Mouse (Mus musculus): ENCODE measurements around the gene March1. TPM values are rescaled to one million over a fixed set of nuclear protein-coding genes. Genes with fewer than 3 reads are reported as not detected.

March1 gene
- polyA plus RNA-seq, 1 experiment from 2014 or later: 0.33 TPM

DNA sequence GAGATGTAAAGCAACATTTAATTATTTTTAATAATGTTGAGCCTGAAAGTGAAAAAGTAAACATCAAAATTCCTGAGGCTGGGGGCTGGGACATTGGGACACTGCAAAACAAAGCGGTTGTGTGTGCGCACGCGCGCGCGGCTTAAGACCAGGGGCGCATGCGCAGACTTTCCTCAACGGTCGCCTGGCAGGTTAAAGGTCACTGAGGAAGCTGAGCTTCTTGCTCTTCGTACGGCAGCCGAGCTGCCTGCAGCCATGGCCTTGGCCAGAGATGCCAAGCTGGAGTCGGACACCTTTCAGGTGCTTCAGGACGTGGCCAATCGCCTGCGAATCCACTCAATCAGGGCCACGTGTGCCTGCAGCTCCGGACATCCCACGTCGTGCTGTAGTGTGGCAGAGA is 893.8 kb downstream of the March1 start, which contains the start of gene Tktl2:
Tktl2 (plus strand) TSS at position 220 of the 400 bp plus-strand sequence.
- Histone ChIP-seq H3K9me3 (replicated peaks; ENCODE audit: control insufficient read depth, low read length) (no peaks in the 10 kb centered on the region), H3K27ac (ENCODE audit: low read depth, low read length) (no peak within 1 kb of the TSS), H3K4me2 (no peak within 1 kb of the TSS), H3K9ac (ENCODE audit: low read depth, low read length) (no peak within 1 kb of the TSS), H3K4me3 (ENCODE audit: low read depth, low read length) (no peak within 1 kb of the TSS), H3K36me3 (ENCODE audit: control insufficient read depth, insufficient read depth, low read length) (no peaks in the 10 kb centered on the region), H3K27me3 (ENCODE audit: control insufficient read depth, insufficient read depth, low read length) (no peaks in the 10 kb centered on the region), H3K4me1 (ENCODE audit: control insufficient read depth, insufficient read depth, low read length) (no peaks in the 10 kb centered on the region)
- WGBS (ENCODE audit: insufficient replicate concordance): 95% methylated on average over 22 of the region's 22 CpGs
- ATAC-seq (replicated peaks; ENCODE audit: insufficient number of reproducible peaks, low FRiP score, low TSS enrichment): no peak

DNA sequence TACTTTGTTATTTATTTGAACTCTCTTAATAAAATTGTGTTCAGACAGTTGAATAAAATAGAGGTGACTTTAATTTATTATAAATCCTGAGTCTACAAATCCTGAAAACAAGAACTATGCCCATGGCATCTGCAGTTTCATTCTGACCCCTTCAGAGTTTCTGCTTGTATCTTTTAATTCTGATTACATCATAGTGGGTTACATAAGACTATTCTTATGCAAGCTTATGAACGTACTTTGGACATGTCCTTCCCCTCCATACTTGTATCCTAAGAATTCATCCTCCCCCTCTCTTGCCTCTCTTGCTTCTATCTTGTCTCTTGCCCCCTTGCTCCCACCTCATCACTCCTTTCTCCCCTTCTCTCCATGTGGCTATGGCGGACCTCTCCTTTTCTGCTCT is 901.4 kb downstream of the March1 start:
- Histone ChIP-seq H3K27me3 (ENCODE audit: control insufficient read depth, insufficient read depth, low read length) (no peaks in the 10 kb centered on the region), H3K4me2 (no peak overlapping the region), H3K9me3 (replicated peaks; ENCODE audit: control insufficient read depth, low read length) (no peaks in the 10 kb centered on the region), H3K4me1 (ENCODE audit: control insufficient read depth, insufficient read depth, low read length) (no peaks in the 10 kb centered on the region), H3K27ac (ENCODE audit: low read depth, low read length) (no peak overlapping the region), H3K4me3 (ENCODE audit: low read depth, low read length) (no peak overlapping the region), H3K9ac (ENCODE audit: low read depth, low read length) (no peak overlapping the region), H3K36me3 (ENCODE audit: control insufficient read depth, insufficient read depth, low read length) (no peaks in the 10 kb centered on the region)
- ATAC-seq (replicated peaks; ENCODE audit: insufficient number of reproducible peaks, low FRiP score, low TSS enrichment): no peak
- 72% methylated on average over 2 of the region's 2 CpGs for WGBS (ENCODE audit: insufficient replicate concordance)

DNA sequence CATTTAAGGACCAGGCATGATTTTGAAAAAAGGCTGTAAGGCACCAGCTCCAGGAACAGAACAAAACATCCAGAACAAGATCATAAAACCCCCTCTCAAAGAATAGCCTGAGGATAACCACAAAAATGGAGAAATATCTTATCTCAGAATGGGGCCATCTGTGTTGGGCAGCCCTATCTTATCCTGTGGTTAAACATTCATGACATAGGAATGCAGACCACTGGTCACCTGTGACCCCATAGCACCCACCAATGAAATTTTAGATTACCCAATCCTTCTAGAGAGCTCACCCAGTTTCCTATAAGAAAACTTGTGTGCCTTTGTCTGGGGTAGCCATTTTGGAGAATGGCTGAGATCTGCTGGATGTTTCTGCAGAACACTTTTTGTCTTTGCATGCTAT is 902.9 kb downstream of the March1 start:
- Histone ChIP-seq H3K27ac (ENCODE audit: low read depth, low read length) (no peak overlapping the region), H3K4me1 (ENCODE audit: control insufficient read depth, insufficient read depth, low read length) (no peaks in the 10 kb centered on the region), H3K9me3 (replicated peaks; ENCODE audit: control insufficient read depth, low read length) (no peaks in the 10 kb centered on the region), H3K4me3 (ENCODE audit: low read depth, low read length) (no peak overlapping the region), H3K9ac (ENCODE audit: low read depth, low read length) (no peak overlapping the region), H3K4me2 (no peak overlapping the region), H3K36me3 (ENCODE audit: control insufficient read depth, insufficient read depth, low read length) (no peaks in the 10 kb centered on the region), H3K27me3 (ENCODE audit: control insufficient read depth, insufficient read depth, low read length) (no peaks in the 10 kb centered on the region)
- no peak for ATAC-seq (replicated peaks; ENCODE audit: insufficient number of reproducible peaks, low FRiP score, low TSS enrichment)

All from heart, embryonic 11.5 days (tissue).